Mouse (Mus musculus) brain, embryonic 14.5 days (tissue): ENCODE results near the gene Ppp1r12b.
A peak's percentile ranks its signal among the peaks of the same experiment; 100 is the strongest.

Experiments used
- CTCF ChIP-seq: fragments of 200-500 bp; IDR thresholded peaks from 2 replicates; pipeline ENCODE4 v1.5.1; 2012; ENCODE audit warnings: inconsistent platforms, mild to moderate bottlenecking, moderate library complexity, borderline replicate concordance; ENCODE audit not compliant: insufficient read depth, insufficient read length; ENCODE audit errors: extremely low read depth
- POLR2A ChIP-seq: fragments of 200-500 bp; IDR thresholded peaks from 2 replicates; pipeline ENCODE4 v1.6.1; 2012; ENCODE audit warnings: mild to moderate bottlenecking, inconsistent platforms, borderline replicate concordance; ENCODE audit not compliant: poor library complexity, insufficient read depth, insufficient read length, severe bottlenecking; ENCODE audit errors: extremely low read depth

GRCm38 (mm10) chr1:134745648-134746047 lies 210.1 kb downstream of the Ppp1r12b start:
- TF ChIP-seq CTCF (peak; percentile 53; the same call in 1 of the 2 replicates), POLR2A (no peak)
